Mouse (Mus musculus): ENCODE data around the gene Fancc.

DNA sequence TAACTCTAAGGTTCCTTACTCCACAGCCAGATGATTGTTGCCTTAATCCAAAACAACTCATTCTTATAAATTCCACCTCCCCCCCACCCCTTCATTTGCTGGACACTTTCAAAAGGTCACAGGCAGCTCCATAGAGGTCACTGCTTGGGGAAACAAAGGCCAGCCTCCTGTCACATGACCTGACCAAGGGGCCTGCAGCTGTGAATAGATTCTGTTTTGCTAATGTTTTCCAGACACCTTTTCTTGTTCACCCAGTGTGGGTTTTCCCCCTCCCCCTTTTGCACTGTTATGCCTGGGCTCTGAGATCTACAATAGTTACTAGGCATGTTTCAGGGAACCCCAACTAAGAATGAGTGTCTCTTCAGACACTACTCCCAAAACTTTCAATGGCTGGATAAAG lies 44.4 kb upstream of the Fancc start:
- TF ChIP-seq CTCF (IDR thresholded peaks at IDR 0.05; ENCODE audit: low read depth) (no peak), EP300 (IDR thresholded peaks at IDR 0.05; ENCODE audit: low read depth) (no peak)
